Mouse (Mus musculus): Measurements from ENCODE around the gene Akr1c19. TPM values are rescaled to one million over a fixed set of nuclear protein-coding genes. Genes with fewer than 3 reads are reported as not detected.
"Not testable (repeated sequence)": the region's sequence is repeated elsewhere in the genome, so short reads cannot be mapped to it uniquely, and the experiment has no call there.

Akr1c19 gene
- 1.4 and 2.2 TPM in 2 replicates for polyA plus RNA-seq (2015; fragmentation: Nextera tagmentation; extraction: Ambion mirVana)

- no peak within 1 kb of the TSS for H3K9ac ChIP-seq (ENCODE audit: low read length)
- no peak within 1 kb of the TSS for H3K27ac ChIP-seq (ENCODE audit: low read length)
- 52% methylated on average over 1 of the region's 1 CpGs for WGBS
- no peaks in the 10 kb centered on the region for H3K27me3 ChIP-seq (ENCODE audit: control insufficient read depth, insufficient read depth, low read length)
- no peaks in the 10 kb centered on the region for H3K36me3 ChIP-seq (ENCODE audit: control insufficient read depth, insufficient read depth)
- H3K4me3 ChIP-seq (ENCODE audit: low read length) = no peak within 1 kb of the TSS
- 0 out of 2 replicates have a peak, but pooled peaks have one; percentile 18 for ATAC-seq (replicated peaks; ENCODE audit: extremely low read depth, insufficient read depth, low FRiP score)
- no peak within 1 kb of the TSS for H3K4me2 ChIP-seq (ENCODE audit: low read depth, low read length)
- H3K9me3 ChIP-seq (replicated peaks; ENCODE audit: control insufficient read depth, low read length) = no peaks in the 10 kb centered on the region
- H3K4me1 ChIP-seq (ENCODE audit: control insufficient read depth, insufficient read depth, low read length) = peaks cover 2% of the 10 kb centered on the region; the same call in 1 of the 2 replicates
These were observed at the start of gene Akr1c19 for GRCm38 (mm10) chr13:4228441-4228840. Gene Akr1c19, plus strand, starts transcription at chr13:4228700.

GRCm38 (mm10) chr13:4181321-4181720, 47.2 kb upstream of the Akr1c19 start:
- not testable (repeated sequence) for ATAC-seq (replicated peaks; ENCODE audit: extremely low read depth, insufficient read depth, low FRiP score); H3K9ac ChIP-seq (ENCODE audit: low read length); H3K9me3 ChIP-seq (replicated peaks; ENCODE audit: control insufficient read depth, low read length); H3K4me3 ChIP-seq (ENCODE audit: low read length); H3K27ac ChIP-seq (ENCODE audit: low read length); H3K36me3 ChIP-seq (ENCODE audit: control insufficient read depth, insufficient read depth); H3K4me2 ChIP-seq (ENCODE audit: low read depth, low read length); H3K27me3 ChIP-seq (ENCODE audit: control insufficient read depth, insufficient read depth, low read length); H3K4me1 ChIP-seq (ENCODE audit: control insufficient read depth, insufficient read depth, low read length)
- 84% methylated on average over 4 of the region's 4 CpGs for WGBS

GRCm38 (mm10) chr13:4183116-4183515, 45.4 kb upstream of the Akr1c19 start:
- Histone ChIP-seq H3K4me1 (ENCODE audit: control insufficient read depth, insufficient read depth, low read length) (no peaks in the 10 kb centered on the region), H3K27me3 (ENCODE audit: control insufficient read depth, insufficient read depth, low read length) (no peaks in the 10 kb centered on the region), H3K36me3 (ENCODE audit: control insufficient read depth, insufficient read depth) (no peaks in the 10 kb centered on the region), H3K9me3 (replicated peaks; ENCODE audit: control insufficient read depth, low read length) (no peaks in the 10 kb centered on the region; the same call in 1 of the 2 replicates), H3K27ac (ENCODE audit: low read length) (no peak overlapping the region), H3K4me3 (ENCODE audit: low read length) (no peak overlapping the region), H3K9ac (ENCODE audit: low read length) (no peak overlapping the region), H3K4me2 (ENCODE audit: low read depth, low read length) (0 out of 2 replicates have a peak overlapping the region, but pooled peaks have one; percentile 28)
- 0 out of 2 replicates have a peak, but pooled peaks have one; percentile 32 for ATAC-seq (replicated peaks; ENCODE audit: extremely low read depth, insufficient read depth, low FRiP score)
- 65% methylated on average over 9 of the region's 9 CpGs for WGBS

DNA sequence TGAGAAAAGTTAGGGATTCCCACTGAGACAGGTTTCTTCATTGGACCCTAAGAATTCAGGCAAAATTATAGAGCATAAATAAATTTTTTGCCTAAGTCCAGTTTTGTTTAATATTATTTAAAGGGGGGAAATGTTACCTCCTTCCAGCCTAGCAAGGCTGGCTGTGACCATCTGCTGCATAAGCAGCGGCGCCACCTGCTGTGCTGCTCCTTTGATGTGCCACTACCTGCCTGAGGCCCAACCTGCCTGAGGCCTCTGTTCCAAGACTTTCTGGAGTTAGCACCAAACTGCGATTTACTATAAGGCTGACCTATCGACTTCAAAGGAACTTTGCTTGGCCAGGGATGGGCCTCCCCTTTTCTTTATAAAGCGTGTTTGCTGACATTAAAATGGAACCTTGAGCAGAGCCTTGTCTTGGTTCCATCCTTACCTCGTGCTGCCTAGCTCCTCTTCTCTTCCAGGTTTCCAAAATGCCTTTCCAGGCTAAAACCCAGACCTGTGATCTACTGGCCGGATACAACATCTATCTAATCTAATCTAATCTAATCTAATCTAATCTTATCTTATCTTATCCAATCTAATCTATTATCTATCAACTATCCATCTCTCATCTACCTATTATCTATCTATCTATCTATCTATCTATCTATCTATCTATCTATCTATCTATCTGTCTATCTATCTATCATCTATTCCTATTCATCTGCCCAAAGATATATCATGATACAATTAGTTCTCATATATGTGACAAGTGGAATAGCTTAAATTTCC, 41.7 kb upstream of the Akr1c19 start:
- H3K4me2 ChIP-seq (ENCODE audit: low read depth, low read length); H3K36me3 ChIP-seq (ENCODE audit: control insufficient read depth, insufficient read depth); H3K9ac ChIP-seq (ENCODE audit: low read length); H3K4me3 ChIP-seq (ENCODE audit: low read length); H3K4me1 ChIP-seq (ENCODE audit: control insufficient read depth, insufficient read depth, low read length); H3K9me3 ChIP-seq (replicated peaks; ENCODE audit: control insufficient read depth, low read length); H3K27me3 ChIP-seq (ENCODE audit: control insufficient read depth, insufficient read depth, low read length); ATAC-seq (replicated peaks; ENCODE audit: extremely low read depth, insufficient read depth, low FRiP score); H3K27ac ChIP-seq (ENCODE audit: low read length): not testable (repeated sequence)
- 77% methylated on average over 7 of the region's 7 CpGs for WGBS

- 74% methylated on average over 2 of the region's 2 CpGs for WGBS
- Histone ChIP-seq H3K27me3 (ENCODE audit: control insufficient read depth, insufficient read depth, low read length) (no peaks in the 10 kb centered on the region), H3K36me3 (ENCODE audit: control insufficient read depth, insufficient read depth) (no peaks in the 10 kb centered on the region), H3K27ac (ENCODE audit: low read length) (no peak overlapping the region), H3K4me2 (ENCODE audit: low read depth, low read length) (no peak overlapping the region), H3K9ac (ENCODE audit: low read length) (no peak overlapping the region), H3K4me1 (ENCODE audit: control insufficient read depth, insufficient read depth, low read length) (0 out of 2 replicates have a peak, but pooled peaks cover 2% of the 10 kb centered on the region), H3K9me3 (replicated peaks; ENCODE audit: control insufficient read depth, low read length) (no peaks in the 10 kb centered on the region; the same call in 1 of the 2 replicates), H3K4me3 (ENCODE audit: low read length) (no peak overlapping the region)
- no peak for ATAC-seq (replicated peaks; ENCODE audit: extremely low read depth, insufficient read depth, low FRiP score)
These were observed 40.3 kb upstream of the Akr1c19 start for GRCm38 (mm10) chr13:4188174-4188573.

DNA sequence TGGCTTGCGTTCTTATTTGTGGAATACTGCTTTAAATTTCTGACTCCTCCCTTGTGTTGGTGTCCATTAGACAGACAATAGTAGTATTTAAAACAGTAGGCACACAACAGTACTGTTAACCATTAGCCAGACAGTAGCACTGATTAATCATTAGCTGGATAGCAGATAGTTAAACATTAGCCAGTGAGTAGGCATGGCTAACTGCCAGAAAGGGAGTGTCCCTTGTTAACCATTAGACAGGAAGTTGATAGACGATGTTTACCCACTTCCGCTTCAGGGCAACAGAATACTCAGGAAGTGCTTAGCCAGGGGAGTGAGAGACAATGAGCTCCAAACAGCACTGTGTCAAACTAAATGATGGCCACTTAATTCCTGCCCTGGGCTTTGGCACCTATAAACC, 37.6 kb upstream of the Akr1c19 start, which contains the start of gene Akr1c13:
TSS of gene Akr1c13 (plus strand) at position 247 of the 400 bp plus-strand sequence.
- Histone ChIP-seq H3K36me3 (ENCODE audit: control insufficient read depth, insufficient read depth) (no peaks in the 10 kb centered on the region), H3K9ac (ENCODE audit: low read length) (no peak within 1 kb of the TSS), H3K4me1 (ENCODE audit: control insufficient read depth, insufficient read depth, low read length) (0 out of 2 replicates have a peak, but pooled peaks cover 2% of the 10 kb centered on the region), H3K4me3 (ENCODE audit: low read length) (peak within 1 kb of the TSS; percentile 21; the same call in 1 of the 2 replicates), H3K9me3 (replicated peaks; ENCODE audit: control insufficient read depth, low read length) (no peaks in the 10 kb centered on the region), H3K27ac (ENCODE audit: low read length) (no peak within 1 kb of the TSS), H3K4me2 (ENCODE audit: low read depth, low read length) (peak within 1 kb of the TSS; percentile 18; the same call in 1 of the 2 replicates), H3K27me3 (ENCODE audit: control insufficient read depth, insufficient read depth, low read length) (no peaks in the 10 kb centered on the region)
- WGBS = 53% methylated on average over 3 of the region's 3 CpGs
- no peak for ATAC-seq (replicated peaks; ENCODE audit: extremely low read depth, insufficient read depth, low FRiP score)

DNA sequence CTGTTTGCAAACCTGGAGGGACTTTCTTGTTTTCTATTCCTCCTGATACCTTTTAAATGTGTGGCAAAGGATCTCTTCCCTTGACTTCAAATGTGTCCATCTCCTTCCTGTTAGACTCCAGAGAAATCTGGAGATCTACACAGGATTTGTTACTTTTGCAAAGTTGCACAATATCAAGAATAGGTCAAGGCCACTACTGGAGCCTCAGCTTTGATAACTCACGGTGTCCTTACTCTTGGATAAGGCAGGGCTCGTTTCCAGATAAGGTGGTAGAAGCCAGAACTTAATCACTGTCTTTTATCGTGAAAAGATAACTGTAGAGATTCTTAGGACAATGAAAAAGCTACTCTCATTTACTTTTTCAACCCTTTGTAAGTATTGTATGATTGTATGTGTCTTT, 36.0 kb upstream of the Akr1c19 start:
- no peak for ATAC-seq (replicated peaks; ENCODE audit: extremely low read depth, insufficient read depth, low FRiP score)

DNA sequence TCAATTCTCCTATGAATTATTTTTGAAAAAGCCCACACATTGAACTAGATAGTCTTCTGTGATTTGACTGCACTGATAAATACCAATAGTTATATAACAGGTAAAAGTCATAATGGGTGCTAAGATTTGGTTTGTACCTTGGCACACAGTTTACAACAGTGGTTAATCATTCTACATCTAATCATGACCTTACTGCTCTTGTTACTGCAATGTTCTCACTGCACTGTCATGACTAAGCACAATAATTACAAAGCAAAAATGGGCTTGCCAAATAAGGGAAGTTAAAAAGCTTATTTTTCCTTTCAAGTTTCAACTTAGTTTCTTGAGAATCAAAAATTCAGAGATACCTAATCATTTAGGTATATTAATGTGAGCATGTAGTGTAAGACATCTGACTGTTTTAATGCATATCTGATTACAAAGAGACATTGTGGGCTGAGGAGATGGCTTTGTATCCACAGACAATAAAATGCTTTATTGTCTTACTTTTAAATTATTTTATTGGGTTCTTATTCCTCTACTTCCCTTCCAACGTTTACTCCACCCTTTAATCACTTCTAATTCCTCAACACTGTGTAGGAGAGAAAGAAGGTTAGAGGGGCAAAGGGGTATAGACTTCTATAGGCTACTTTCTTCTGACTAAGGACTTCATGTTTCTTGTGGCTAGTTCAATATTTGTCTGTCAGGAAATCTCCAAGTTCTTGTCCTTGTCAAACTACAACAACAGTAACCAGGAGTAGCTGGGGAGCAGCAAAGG, 22.2 kb upstream of the Akr1c19 start:
- H3K27me3 ChIP-seq (ENCODE audit: control insufficient read depth, insufficient read depth, low read length) = no peaks in the 10 kb centered on the region
- H3K36me3 ChIP-seq (ENCODE audit: control insufficient read depth, insufficient read depth) = no peaks in the 10 kb centered on the region
- WGBS = 22% methylated on average over 1 of the region's 1 CpGs
- no peak for ATAC-seq (replicated peaks; ENCODE audit: extremely low read depth, insufficient read depth, low FRiP score)
- no peak overlapping the region for H3K9ac ChIP-seq (ENCODE audit: low read length)
- no peaks in the 10 kb centered on the region for H3K4me1 ChIP-seq (ENCODE audit: control insufficient read depth, insufficient read depth, low read length)
- H3K4me2 ChIP-seq (ENCODE audit: low read depth, low read length) = no peak overlapping the region
- H3K9me3 ChIP-seq (replicated peaks; ENCODE audit: control insufficient read depth, low read length) = no peaks in the 10 kb centered on the region
- no peak overlapping the region for H3K4me3 ChIP-seq (ENCODE audit: low read length)
- H3K27ac ChIP-seq (ENCODE audit: low read length) = no peak overlapping the region

More for the DNA sequence above, 36.0 kb upstream of the Akr1c19 start:
- WGBS = 35% methylated on average over 3 of the region's 3 CpGs
- Histone ChIP-seq H3K4me3 (ENCODE audit: low read length) (no peak overlapping the region), H3K27me3 (ENCODE audit: control insufficient read depth, insufficient read depth, low read length) (no peaks in the 10 kb centered on the region), H3K27ac (ENCODE audit: low read length) (no peak overlapping the region), H3K36me3 (ENCODE audit: control insufficient read depth, insufficient read depth) (no peaks in the 10 kb centered on the region), H3K9me3 (replicated peaks; ENCODE audit: control insufficient read depth, low read length) (no peaks in the 10 kb centered on the region), H3K4me1 (ENCODE audit: control insufficient read depth, insufficient read depth, low read length) (0 out of 2 replicates have a peak, but pooled peaks cover 2% of the 10 kb centered on the region), H3K4me2 (ENCODE audit: low read depth, low read length) (no peak overlapping the region), H3K9ac (ENCODE audit: low read length) (no peak overlapping the region)

Measured in heart, embryonic 16.5 days (tissue).